Mouse (Mus musculus) C2C12 (cell line): Measurements from ENCODE around the gene Eepd1.

ENCODE experiments used
- CTCF ChIP-seq: IDR thresholded peaks from one replicate; pipeline ENCODE4 v1.5.1; 2011; ENCODE audit not compliant: control insufficient read depth, insufficient read depth, insufficient read length
- MYOG ChIP-seq: IDR thresholded peaks from one replicate; pipeline ENCODE4 v1.6.1; 2011; ENCODE audit not compliant: control insufficient read depth, insufficient read length; ENCODE audit errors: extremely low read depth
- USF1 ChIP-seq: IDR thresholded peaks from one replicate; pipeline ENCODE4 v1.6.1; 2011; ENCODE audit warnings: low read depth, mild to moderate bottlenecking, control low read depth, moderate library complexity

GRCm38 (mm10) chr9:25558834-25559233, 77.5 kb downstream of the Eepd1 start:
- TF ChIP-seq CTCF = no peak
- no peak for TF ChIP-seq USF1
- TF ChIP-seq MYOG = no peak
